Mouse (Mus musculus) gastrocnemius, postnatal 4 days (tissue): Measurements from ENCODE around the gene Glod4. TPM values are rescaled to one million over a fixed set of nuclear protein-coding genes. Genes with fewer than 3 reads are reported as not detected.

Source experiments
- DNase-seq, 2 experiments: peaks; one replicate each; pipeline ENCODE4 v3.0.0; 2021 to 2022; ENCODE audit warnings: low spot score in 2 of 2, mixed read lengths in 2 of 2
- total RNA-seq, 2 experiments: library from RNA; stranded (reverse); gene quantifications; 2 replicates each; pipeline ENCODE4 v1.2.3; 2021

The Glod4 gene
- total RNA-seq, 2 experiments from 2014 or later: 51.7 to 55.4 TPM

DNA sequence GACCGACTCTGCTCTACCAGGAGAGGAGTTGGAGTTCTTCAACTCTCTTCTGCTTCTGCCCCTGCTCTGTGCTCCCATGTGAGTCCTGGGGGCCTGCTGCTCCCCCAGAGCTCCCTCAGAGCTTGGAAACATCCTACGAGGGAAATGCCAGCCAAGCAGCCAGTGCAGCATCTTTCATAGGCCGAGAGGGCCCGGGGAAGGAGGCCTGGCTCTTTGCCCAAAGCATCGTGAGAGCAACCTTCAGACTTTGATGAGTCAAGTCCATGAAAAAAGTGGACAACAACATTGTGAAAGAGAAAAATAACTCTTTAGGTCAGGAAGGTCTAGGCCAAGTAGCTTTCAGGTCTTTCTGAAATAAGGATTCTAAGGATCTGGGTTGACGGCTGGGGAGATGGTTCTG, 153.7 kb downstream of the Glod4 start:
- no peak for DNase-seq

DNA sequence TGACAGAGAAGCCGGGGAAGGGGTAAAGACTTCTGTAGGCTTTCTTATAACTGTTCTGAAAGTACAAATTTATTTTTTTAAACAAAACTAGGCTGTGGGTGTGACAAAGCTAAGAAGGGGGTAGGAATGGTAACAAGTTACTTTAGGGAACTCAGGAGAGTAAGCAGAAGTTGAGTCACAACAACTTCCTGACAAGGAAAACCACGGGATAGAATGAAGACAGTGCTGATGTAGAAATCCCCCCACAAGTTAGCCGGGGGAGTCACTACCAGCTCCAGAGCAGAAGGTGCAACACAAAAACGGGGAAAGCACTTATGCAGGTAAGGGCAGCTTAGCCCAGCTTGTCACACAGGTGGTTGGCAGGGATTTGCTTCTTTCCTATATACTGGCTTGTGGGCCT, 155.0 kb downstream of the Glod4 start:
- DNase-seq: no peak

DNA sequence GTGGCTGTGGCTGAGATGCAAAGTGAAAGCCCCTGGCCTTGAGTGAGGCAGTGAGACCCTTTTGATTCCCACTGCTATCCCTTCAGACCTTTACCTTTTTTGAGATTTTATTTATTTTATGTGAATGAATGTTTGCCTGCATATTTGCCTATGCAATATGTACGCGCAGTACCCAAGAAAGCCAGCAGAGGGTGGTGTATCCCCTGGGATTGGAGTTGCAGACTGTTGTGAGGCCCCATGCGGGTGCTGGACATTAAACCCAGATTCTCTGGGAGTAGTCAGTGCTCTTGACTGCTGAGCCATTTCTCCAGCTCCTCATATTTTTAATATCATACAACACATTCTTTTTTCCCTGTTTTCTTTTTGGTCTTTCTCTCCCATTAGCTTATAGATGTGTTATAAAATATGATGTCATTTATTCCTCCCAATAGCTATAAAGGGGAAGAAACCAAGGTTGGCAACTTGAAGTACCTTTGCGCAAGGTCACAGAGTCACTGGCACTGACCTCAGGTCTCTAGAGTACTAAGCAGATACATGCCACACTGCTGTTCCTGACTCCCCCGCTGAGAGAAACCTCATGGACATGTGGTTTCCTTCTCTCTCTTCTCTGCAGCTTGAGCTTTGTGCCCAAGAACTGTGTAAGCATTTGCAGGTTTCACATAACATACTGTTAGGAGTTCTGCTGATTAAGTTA, 157.5 kb downstream of the Glod4 start:
- DNase-seq: peak in 1 of 2 experiments; percentile 39

DNA sequence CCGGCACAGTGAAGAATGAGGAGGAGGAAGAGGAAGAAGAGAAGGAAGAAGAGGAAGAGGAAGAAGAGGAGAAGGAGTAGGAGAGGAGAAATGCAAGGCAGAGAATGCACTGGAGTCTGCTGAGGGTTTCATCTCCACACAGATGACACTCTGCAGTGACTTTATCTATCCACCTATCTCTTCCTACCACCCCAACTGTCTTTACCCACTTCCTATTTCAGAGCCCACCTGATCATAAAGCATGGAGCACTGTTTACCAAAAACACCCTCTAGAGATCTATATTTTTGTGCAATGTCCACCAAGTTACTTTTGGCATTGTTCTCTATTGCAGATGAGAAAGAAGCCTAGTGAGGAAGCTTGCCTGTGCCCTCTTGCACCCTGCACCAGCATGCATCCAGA, 158.6 kb downstream of the Glod4 start:
- DNase-seq: no peak

DNA sequence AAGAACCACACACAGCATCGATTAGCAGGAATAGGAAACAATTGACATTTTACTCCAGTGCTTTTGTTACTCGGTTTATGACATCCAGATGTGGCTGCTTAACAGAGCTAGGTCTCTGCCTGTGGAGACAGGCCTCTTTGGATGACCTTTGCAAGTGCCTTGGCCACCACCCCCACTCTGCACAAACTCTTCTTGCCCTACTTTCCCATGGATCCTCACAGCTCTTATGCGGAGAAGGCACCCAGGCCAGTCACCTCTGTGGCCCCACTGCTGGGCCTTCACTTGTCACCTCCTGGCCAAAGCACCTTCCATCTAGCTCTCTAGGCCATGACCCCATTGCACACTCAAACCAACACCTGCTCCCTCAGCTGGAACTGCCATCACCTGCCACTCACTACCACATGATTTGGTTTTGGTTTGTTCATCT, 159.6 kb downstream of the Glod4 start:
- DNase-seq: no peak

DNA sequence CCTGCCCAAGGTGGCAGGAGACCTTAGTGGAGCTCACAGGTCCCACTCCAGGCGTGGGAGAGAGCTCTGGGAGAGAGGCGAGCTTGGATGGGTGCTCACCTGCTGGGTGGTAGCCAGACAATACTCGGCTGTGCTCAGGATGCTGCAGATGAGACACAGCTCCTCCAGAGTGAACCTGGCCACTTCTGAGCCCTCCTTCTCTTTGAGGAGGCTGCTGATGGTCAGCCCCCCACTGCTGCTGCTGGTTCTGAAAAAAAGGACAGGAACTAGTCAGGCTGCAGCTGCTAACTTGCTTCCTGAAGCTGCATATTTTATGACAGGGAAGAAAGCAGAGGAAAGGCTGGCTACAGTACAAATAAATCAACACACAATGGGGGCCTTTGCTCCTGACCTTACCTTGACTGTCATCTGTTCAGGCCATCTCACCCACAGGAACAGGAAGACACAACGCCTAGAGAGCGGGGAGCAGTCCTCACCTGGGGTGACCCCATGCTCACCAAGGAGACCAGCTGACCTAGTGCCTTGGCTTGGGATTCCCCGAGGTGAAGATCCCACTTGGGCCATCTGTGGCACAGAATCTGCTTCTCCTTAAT, 162.4 kb downstream of the Glod4 start:
- no peak for DNase-seq

DNA sequence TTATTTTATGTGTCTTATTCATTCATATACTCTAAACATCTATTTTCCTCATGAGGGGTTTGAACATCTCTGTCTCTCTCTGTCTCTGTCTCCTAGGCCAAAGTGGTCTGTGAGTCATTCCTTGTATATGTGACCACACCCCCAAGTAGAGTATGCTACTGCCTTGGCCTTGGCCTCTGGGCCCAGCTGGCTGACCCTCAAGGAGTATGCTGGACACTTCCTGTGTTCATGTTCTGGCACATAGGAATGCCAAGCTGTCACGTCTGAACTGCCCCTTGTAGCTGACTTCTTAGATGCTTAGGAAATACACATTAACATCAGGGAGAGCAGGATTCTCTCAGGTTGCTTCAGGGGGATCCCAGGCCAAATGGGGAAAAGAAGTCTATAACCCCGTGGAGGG, 163.2 kb downstream of the Glod4 start:
- no peak for DNase-seq

DNA sequence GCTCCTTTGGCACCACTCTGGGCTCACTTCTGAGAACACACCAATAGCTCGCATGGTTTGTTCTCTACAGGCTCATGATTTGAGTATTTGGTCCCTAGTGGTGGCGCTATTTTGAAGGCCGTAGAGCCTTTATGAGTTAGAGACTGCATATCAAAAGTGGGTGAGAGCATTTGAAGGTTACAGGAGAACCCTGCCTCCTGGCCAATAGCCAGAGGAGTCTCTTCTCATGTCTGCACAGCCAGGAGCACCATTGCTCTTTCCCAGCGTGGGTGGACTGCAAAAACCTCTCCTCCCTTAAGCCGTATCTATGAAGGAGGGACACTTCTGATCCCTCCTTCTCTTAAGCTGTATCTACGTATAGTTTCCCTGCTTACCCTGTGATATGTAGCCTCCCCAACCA, 166.2 kb downstream of the Glod4 start:
- DNase-seq: no peak

DNA sequence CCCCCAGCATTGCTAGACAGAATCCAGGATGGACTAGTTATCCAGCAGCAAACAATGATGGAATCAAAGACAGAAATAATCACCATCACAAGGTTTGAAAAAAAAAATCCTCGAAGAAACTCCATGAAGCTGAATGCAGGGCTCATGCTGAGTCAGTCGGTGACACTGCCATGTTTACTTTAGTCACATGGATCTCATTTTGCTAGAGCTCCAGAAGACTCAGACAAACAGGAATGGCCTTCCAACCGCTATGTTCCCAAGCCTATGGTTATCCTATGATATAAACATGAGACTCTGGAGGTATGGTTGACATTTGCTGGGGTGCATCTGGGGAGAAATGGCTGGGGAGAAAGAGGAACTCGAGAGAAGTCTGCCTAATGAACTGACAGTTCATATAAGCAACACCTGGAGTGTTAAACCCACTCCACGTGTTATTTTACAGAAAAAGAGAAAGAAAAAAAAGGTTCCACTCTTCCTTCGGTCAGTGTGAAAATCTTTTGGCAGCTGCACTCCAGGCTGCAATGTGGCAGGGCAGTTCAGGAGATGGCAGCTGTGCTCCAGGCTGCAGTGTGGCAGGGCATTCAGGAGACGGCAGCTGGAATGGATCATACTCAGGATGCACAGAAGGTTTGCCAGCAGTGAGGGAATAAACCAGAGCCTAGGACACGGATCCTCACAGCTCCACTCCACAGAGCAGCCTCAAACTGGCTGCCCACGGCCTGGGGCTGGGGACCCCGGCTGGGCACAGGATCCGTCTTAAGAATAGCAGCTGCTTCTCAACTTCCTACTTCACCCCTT, 169.0 kb downstream of the Glod4 start:
- peak in 1 of 2 experiments; percentile 29 for DNase-seq

Other genes with a start within 250 kb of the Glod4 start
- gene 1700016K19Rik, start 243.8 kb downstream of the Glod4 start, total RNA-seq: not detected
- gene Rflnb, start 215.9 kb downstream of the Glod4 start, total RNA-seq: 10 to 100 TPM; 50.1 to 59.2 TPM
- gene Vps53, start 64.1 kb downstream of the Glod4 start, total RNA-seq: 10 to 100 TPM; 30.2 to 33.7 TPM
- 10 to 100 TPM in 1 of 2 experiments, 1 to 10 TPM in 1; 9.8 to 12.1 TPM for gene Fam57a, start 64.1 kb downstream of the Glod4 start, total RNA-seq
- gene Dbil5, start 26.1 kb downstream of the Glod4 start, total RNA-seq: not detected
- gene Gemin4, start 26.1 kb downstream of the Glod4 start, total RNA-seq: 1 to 10 TPM; 3.5 to 5.2 TPM
- 10 to 100 TPM; 12.9 to 14.8 TPM for gene Mrm3, start within 50 bp of the Glod4 start, total RNA-seq
- 10 to 100 TPM; 59.8 to 60.9 TPM for gene Nxn, start 155.4 kb upstream of the Glod4 start, total RNA-seq
- 10 to 100 TPM; 48.7 TPM for gene Timm22, start 163.2 kb upstream of the Glod4 start, total RNA-seq